Mouse (Mus musculus) Muller cell, postnatal 12 days (primary cell): Measurements from ENCODE around the gene Ern2.
A peak's percentile ranks its signal among the peaks of the same experiment; 100 is the strongest.

Experiments used
- DNase-seq: peaks from one replicate; pipeline ENCODE4 v3.0.0-alpha.2; 2015; ENCODE audit errors: inconsistent ontology term

Gene Ern2

GRCm38 (mm10) chr7:122186043-122186442 is at the start of gene Ern2:
Gene Ern2 (minus strand): TSS chr7:122186207.
- no peak for DNase-seq

DNA sequence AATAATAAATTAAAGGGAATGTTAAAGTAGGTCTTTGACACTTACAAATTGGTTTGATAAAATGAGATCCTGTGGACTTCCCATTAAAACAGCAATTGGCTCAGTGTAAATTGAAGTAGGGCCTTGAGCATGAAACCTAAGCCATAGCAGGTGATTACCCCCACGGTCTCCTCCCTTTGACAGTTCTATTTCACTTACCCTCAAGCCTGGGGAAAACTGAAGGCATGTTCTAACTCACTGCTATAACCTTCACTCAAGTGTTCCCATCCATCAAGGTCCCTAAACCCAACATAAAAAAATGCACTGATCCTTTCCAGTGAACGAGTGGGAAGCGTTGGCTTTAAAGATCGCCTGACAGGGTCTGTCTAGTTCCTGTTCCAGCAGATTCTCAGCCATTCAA is 44.9 kb upstream of the Ern2 start:
- DNase-seq: no peak

- no peak for DNase-seq
Measured at GRCm38 (mm10) chr7:122229916-122230315, 43.9 kb upstream of the Ern2 start.

GRCm38 (mm10) chr7:122229306-122229705 is 43.3 kb upstream of the Ern2 start:
- DNase-seq: no peak

DNA sequence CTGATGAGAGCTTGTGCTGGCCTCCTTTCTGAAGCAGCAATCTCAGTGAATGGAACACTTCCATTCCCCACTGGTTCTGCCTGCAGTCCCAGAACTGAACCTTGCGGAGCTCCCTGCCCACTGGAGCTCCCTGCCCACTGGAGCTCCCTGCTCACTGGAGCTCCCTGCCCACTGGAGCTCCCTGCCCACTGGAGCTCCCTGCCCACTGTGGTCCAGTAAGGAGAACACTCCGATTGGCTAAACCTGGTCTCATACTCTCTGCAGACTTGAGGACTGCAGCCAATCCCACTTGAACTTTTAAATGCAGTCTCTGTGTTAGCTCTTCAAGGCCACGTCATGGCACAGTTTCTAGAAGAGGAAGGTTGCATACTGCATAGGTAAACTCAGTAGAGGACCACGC is 40.7 kb upstream of the Ern2 start:
- DNase-seq: no peak

DNA sequence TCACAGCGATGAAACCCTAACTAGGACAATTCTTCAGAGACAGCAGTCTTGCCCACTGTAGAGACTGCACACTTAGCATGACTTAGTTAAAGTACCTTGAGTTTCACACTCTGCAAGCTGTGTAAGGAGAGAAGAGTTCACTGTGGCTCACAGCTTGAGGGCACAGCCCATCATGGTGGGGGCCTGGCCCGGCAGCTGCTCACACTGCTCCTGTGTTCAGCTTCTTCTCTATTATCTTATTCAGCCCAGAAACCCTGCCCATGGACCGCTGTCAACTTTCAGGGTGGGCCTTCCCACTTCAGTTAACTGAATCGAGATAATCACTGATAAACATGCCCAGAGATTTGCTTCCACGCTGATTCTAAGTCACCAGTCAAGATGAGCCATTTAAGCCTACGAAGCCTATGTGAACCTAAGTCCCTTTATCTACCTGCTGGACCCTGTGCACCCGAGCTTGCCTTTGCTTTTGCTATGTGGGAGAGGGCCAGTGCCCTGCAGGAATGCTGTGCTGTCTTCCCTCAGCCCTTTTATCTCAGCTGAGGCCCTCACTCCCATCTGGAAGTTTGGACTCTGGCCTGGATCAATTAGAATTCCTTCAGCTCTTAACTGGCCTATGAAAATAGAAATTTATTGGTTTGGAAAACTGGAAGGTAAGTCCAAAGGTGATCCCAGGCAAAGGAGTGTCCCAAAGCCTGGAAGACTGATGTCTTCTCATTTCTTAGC is 40.2 kb upstream of the Ern2 start:
- DNase-seq: no peak

- peak; percentile 35 for DNase-seq
Measured at GRCm38 (mm10) chr7:122219315-122219801, 33.4 kb upstream of the Ern2 start, which contains the start of gene Chp2. Gene Chp2 (plus strand): TSS chr7:122219496.

GRCm38 (mm10) chr7:122208276-122209021 is 22.4 kb upstream of the Ern2 start:
- DNase-seq: no peak

DNA sequence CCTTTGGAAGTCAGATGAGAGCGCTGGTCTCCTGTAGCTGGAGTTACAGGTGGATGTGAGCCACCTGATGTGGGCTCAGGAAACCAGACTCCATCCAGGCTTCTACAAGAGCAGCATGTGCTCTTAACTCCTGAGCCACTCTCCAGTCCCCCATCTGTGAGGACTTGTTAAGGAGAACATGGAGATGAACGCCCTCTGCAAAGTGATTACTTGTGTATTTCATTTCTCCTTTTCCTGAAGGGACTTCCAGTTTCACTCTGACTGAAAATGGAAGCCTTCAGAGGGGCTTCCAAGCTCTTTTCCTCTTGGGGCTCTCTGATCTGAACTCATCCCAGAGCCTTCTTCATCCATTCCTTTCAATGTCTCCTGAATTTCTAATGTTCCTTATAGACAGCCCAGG is 20.1 kb upstream of the Ern2 start:
- no peak for DNase-seq

- no peak for DNase-seq
Measured at GRCm38 (mm10) chr7:122203936-122204335, 17.9 kb upstream of the Ern2 start.

DNA sequence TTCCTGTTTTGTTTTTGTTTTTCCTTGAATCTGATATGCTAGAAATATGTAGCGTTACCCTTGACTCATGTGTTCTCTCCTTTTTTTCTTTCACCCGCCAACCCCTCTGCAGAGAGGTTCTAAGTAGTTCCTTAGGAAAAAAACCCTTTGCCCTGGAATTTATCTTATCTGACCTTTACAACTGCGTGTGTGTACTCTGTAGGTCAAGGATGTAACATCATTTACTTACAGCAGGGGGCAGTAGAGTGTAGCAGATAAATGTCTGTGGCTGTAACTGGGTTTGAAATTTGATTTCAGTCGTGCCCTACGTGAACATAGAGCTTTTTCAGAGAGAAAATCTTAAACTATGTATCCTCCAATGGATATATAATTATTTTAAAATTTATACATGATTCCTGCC is 13.3 kb upstream of the Ern2 start:
- peak; percentile 10 for DNase-seq

DNA sequence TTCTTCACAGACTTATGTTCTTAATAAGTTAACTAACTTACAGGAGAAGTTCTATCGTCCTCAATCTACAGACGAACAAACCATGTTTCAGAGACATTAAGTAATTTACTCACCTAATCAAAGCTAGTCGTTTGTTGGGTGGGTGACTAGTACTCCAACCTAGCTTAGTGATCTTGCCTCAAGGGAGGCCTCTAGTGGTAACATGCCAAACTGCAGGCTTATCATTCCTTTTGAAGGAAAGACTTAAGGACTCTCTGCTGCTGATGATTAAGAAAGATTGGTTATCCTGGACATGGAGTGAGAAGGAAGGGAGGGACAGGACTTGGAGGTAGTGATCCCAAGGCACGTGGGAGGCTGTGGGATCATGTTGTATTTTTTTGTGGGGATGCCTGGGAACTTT is 11.3 kb upstream of the Ern2 start:
- DNase-seq: peak; percentile 27

DNA sequence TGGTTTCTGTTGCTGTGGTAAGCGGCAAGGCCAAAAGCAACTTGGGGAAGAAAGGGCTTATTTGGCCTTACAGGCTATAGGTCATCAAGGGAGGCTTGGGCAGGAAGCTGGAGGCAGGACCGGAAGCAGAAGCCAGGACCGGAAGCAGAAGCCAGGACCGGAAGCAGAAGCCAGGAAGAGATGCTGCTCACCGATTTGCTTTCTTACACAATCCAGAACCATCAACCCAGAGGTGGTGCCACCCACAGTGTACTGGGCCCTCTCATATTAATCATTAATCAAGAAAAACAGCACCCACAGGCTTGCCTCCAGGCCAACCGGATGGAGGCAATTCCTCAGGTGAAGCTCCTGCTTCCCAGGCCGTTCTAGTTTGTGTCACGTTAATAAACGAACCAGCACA is 10.8 kb upstream of the Ern2 start:
- DNase-seq: no peak

GRCm38 (mm10) chr7:122193919-122194318 is 7.9 kb upstream of the Ern2 start:
- no peak for DNase-seq

DNA sequence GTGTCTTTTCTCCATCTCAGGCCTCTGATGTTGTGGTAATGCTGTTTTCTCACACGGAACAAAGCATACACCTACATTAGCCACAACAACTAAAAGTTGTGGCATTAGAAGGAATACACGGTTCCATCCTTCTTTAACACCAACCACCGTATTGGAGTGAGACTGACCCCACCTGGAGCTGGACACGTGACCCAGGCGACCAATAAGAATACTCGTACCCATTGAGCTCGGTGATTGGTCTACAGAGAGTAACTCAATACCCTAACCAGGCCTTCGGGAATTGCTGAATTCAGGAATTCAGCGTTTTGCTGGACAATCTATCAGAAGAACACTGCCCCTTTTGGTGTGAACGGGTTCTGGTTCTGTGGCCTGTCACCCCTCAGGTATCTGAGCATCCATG is 5.1 kb upstream of the Ern2 start:
- no peak for DNase-seq

GRCm38 (mm10) chr7:122189484-122189883 is 3.5 kb upstream of the Ern2 start:
- DNase-seq: peak; percentile 8

DNA sequence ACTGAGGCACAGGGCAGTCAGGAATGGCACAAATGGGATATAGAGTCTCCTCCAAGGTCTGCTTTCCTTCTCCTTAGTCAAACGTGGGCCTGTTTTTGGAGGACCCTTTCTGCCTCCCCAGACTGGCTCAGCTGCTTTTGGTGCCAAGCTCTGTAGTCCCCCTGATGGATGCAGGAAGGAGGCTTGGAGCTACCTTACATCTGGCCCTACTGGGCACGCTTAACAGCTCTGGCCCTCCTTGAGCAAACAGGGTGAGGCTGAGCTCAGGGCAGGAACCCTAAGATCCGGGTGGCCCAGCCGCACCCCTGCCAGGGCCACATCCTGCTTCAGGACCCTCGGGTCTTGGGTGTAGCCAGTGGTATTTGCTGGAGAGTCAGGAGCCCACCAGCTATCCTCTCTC is 1.4 kb downstream of the Ern2 start:
- DNase-seq: no peak

GRCm38 (mm10) chr7:122180720-122181119 is 5.3 kb downstream of the Ern2 start:
- no peak for DNase-seq

GRCm38 (mm10) chr7:122171613-122172012 is 14.4 kb downstream of the Ern2 start:
- no peak for DNase-seq

DNA sequence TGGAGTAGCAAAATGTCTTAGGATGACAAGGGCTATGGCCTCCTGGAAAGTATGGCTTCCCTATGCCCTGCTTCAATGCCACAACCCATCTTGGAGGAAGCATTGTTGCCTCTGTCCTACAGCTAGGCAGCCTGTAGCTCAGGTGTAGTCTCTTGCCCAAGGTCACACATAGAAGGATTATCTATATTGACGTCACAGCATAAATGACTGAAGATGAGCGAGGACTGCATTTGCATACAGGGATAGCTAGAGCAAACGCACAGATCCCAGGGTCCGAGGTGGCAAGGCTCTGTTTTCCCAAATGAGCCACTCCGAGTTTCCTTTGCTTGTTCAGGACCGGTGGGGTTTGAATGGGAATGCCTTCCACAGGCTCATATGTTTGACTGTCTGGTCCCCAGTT is 15.3 kb downstream of the Ern2 start:
- no peak for DNase-seq

- DNase-seq: no peak
Measured at GRCm38 (mm10) chr7:122167203-122167602, 18.8 kb downstream of the Ern2 start.

DNA sequence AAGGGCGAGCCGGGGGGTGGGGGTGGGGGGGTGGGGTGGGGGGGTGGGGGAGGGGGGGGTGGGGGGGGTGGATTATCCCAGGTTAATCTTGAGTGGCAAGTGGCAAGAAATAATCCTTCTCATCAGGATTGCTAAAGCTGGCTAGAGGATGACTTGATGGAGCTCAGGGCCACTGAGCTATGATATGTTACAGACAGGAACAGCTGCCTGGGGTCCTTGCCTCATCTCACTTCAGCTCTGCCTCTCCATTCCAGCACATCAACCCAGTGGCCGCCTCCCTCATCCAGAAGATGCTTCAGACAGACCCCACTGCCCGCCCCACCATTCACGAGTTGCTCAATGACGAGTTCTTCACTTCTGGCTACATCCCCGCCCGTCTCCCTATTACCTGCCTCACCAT is 22.2 kb downstream of the Ern2 start:
- DNase-seq: no peak

GRCm38 (mm10) chr7:122160037-122160436 is 26.0 kb downstream of the Ern2 start:
- DNase-seq: no peak
